Mouse (Mus musculus) heart, adult 2 months (tissue): ENCODE measurements around the gene Cacna1d. TPM values are rescaled to one million over a fixed set of nuclear protein-coding genes. Genes with fewer than 3 reads are reported as not detected.

Experiments used
- DNase-seq, 2 experiments: peaks; one replicate each; pipeline ENCODE4 v3.0.0; 2021
- H3K27ac ChIP-seq: fragments of 200-600 bp; 2 replicates; pipeline ENCODE4 v1.8.1; 2022
- H3K27me3 ChIP-seq: fragments of 200-500 bp; 2 replicates; pipeline ENCODE4 v1.6.1; 2012; ENCODE audit warnings: mild to moderate bottlenecking, low read length, inconsistent platforms, mixed read lengths; ENCODE audit not compliant: control insufficient read depth, insufficient read depth
- H3K36me3 ChIP-seq: fragments of 200-500 bp; 2 replicates; pipeline ENCODE4 v1.6.1; 2012; ENCODE audit warnings: low read length, inconsistent platforms; ENCODE audit not compliant: control insufficient read depth, insufficient read depth
- H3K4me1 ChIP-seq: fragments of 200-500 bp; 2 replicates; pipeline ENCODE4 v1.6.1; 2011; ENCODE audit warnings: low read length; ENCODE audit not compliant: control insufficient read depth, insufficient read depth
- H3K4me3 ChIP-seq: fragments of 200-600 bp; 2 replicates; pipeline ENCODE4 v1.8.1; 2022
- H3K79me2 ChIP-seq: fragments of 200-500 bp; replicated peaks from 2 replicates; pipeline ENCODE4 v1.6.1; 2012; ENCODE audit warnings: mild to moderate bottlenecking, inconsistent platforms, low read length, moderate library complexity, mixed read lengths; ENCODE audit not compliant: control insufficient read depth, insufficient read depth
- H3K9ac ChIP-seq: fragments of 200-500 bp; 2 replicates; pipeline ENCODE4 v1.6.1; 2012; ENCODE audit warnings: low read depth, mild to moderate bottlenecking, control low read depth, inconsistent platforms, low read length, mixed read lengths
- CTCF ChIP-seq: fragments of 200-600 bp; IDR thresholded peaks from 2 replicates; pipeline ENCODE4 v1.8.1; 2022; ENCODE audit warnings: antibody characterized with exemption, mild to moderate bottlenecking, moderate library complexity
- EP300 ChIP-seq: fragments of 200-500 bp; IDR thresholded peaks from 2 replicates; pipeline ENCODE4 v1.6.1; 2011; ENCODE audit warnings: low read depth, low read length, control low read depth; ENCODE audit not compliant: insufficient read depth
- POLR2A ChIP-seq: fragments of 200-500 bp; IDR thresholded peaks from 2 replicates; pipeline ENCODE4 v1.6.1; 2011; ENCODE audit warnings: mild to moderate bottlenecking, low read depth, low read length, control low read depth; ENCODE audit not compliant: insufficient read depth
- WGBS: fragments of 180-500 bp; shearing (Covaris S2); methylation state at CpG from one replicate; pipeline ENCODE4 v1.1.7; 2018; 5-methylcytosine and 5-hydroxymethylcytosine counted together
- intact Hi-C: fragments of 180-260 bp; cut with DNase I; formaldehyde crosslinking; loops from one replicate; pipeline ENCODE4 v1.15.1; 2025
- polyA plus RNA-seq: library from polyadenylated mRNA; depleted of rRNA; stranded (reverse); fragments of >200 nt; gene quantifications from 2 replicates; pipeline ENCODE4 v1.2.3, GENCODE M21; 2012
- total RNA-seq, 2 experiments: library from RNA; stranded (reverse); gene quantifications; 2 replicates each; pipeline ENCODE4 v1.2.3; 2021

The Cacna1d gene
- total and polyA plus RNA-seq, 3 experiments, result 1.3 to 3.0 (median 2.1) TPM

- Histone ChIP-seq H3K4me3 (no peak overlapping the region), H3K27ac (no peak overlapping the region), H3K4me1 (no peaks in the 10 kb centered on the region), H3K36me3 (peaks cover 2% of the 10 kb centered on the region; the same call in 1 of the 2 replicates), H3K9ac (no peak overlapping the region), H3K27me3 (no peaks in the 10 kb centered on the region), H3K79me2 (no peaks in the 10 kb centered on the region)
- 78% methylated on average over 3 of the region's 3 CpGs for WGBS
- intact Hi-C loops, result no loop called here
- no peak for TF ChIP-seq POLR2A
- no peak for TF ChIP-seq EP300
- DNase-seq, result no peak
Measured at GRCm38 (mm10) chr14:30198882-30199281, 292.4 kb downstream of the Cacna1d start.

- Histone ChIP-seq H3K4me1 (no peaks in the 10 kb centered on the region), H3K9ac (no peak overlapping the region), H3K27me3 (no peaks in the 10 kb centered on the region), H3K27ac (no peak overlapping the region), H3K79me2 (no peaks in the 10 kb centered on the region), H3K4me3 (no peak overlapping the region), H3K36me3 (peaks cover 2% of the 10 kb centered on the region; the same call in 1 of the 2 replicates)
- TF ChIP-seq POLR2A (no peak), CTCF (no peak), EP300 (no peak)
- 62% methylated on average over 4 of the region's 4 CpGs for WGBS
- intact Hi-C loops, result no loop called here
- DNase-seq, result no peak
Measured at GRCm38 (mm10) chr14:30198116-30198515, 293.1 kb downstream of the Cacna1d start.

- TF ChIP-seq EP300, result no peak
- TF ChIP-seq CTCF, result no peak
- TF ChIP-seq POLR2A, result no peak
- H3K4me1 ChIP-seq, result no peaks in the 10 kb centered on the region
- no peak overlapping the region for H3K27ac ChIP-seq
- H3K27me3 ChIP-seq, result no peaks in the 10 kb centered on the region
- H3K36me3 ChIP-seq, result peaks cover 2% of the 10 kb centered on the region; the same call in 1 of the 2 replicates
- H3K79me2 ChIP-seq, result no peaks in the 10 kb centered on the region
- intact Hi-C loops, result no loop called here
- H3K4me3 ChIP-seq, result no peak overlapping the region
- no peak for DNase-seq
- 83% methylated on average over 1 of the region's 1 CpGs for WGBS
- H3K9ac ChIP-seq, result no peak overlapping the region
Measured at GRCm38 (mm10) chr14:30196959-30197358, 294.3 kb downstream of the Cacna1d start.

GRCm38 (mm10) chr14:30196235-30196634 lies 295.0 kb downstream of the Cacna1d start:
- H3K79me2 ChIP-seq, result no peaks in the 10 kb centered on the region
- TF ChIP-seq POLR2A (0 out of 2 replicates have a peak, but pooled peaks have one; percentile 30), CTCF (no peak), EP300 (no peak)
- peaks cover 2% of the 10 kb centered on the region; the same call in 1 of the 2 replicates for H3K36me3 ChIP-seq
- H3K27ac ChIP-seq, result peak overlapping the region; percentile 19; the same call in 1 of the 2 replicates
- intact Hi-C loops, result no loop called here
- H3K4me3 ChIP-seq, result no peak overlapping the region
- 40% methylated on average over 5 of the region's 5 CpGs for WGBS
- DNase-seq, result peak in 1 of 2 experiments; percentile 59
- no peak overlapping the region for H3K9ac ChIP-seq
- no peaks in the 10 kb centered on the region for H3K4me1 ChIP-seq
- H3K27me3 ChIP-seq, result no peaks in the 10 kb centered on the region

- no peaks in the 10 kb centered on the region for H3K27me3 ChIP-seq
- H3K4me3 ChIP-seq, result no peak overlapping the region
- intact Hi-C loops, result no loop called here
- WGBS, result 78% methylated on average over 5 of the region's 5 CpGs
- no peak overlapping the region for H3K27ac ChIP-seq
- TF ChIP-seq EP300, result no peak
- no peak for TF ChIP-seq POLR2A
- no peak for TF ChIP-seq CTCF
- no peaks in the 10 kb centered on the region for H3K79me2 ChIP-seq
- no peaks in the 10 kb centered on the region for H3K4me1 ChIP-seq
- H3K36me3 ChIP-seq, result peaks cover 2% of the 10 kb centered on the region; the same call in 1 of the 2 replicates
- DNase-seq, result no peak
- no peak overlapping the region for H3K9ac ChIP-seq
Measured at GRCm38 (mm10) chr14:30190308-30190971, 300.8 kb downstream of the Cacna1d start.

- Histone ChIP-seq H3K4me3 (no peak overlapping the region), H3K79me2 (no peaks in the 10 kb centered on the region), H3K27ac (no peak overlapping the region), H3K4me1 (no peaks in the 10 kb centered on the region), H3K36me3 (no peaks in the 10 kb centered on the region), H3K9ac (no peak overlapping the region), H3K27me3 (no peaks in the 10 kb centered on the region)
- TF ChIP-seq CTCF (no peak), POLR2A (no peak), EP300 (no peak)
- WGBS, result 89% methylated on average over 6 of the region's 6 CpGs
- DNase-seq, result no peak
- intact Hi-C loops, result no loop called here
Measured at GRCm38 (mm10) chr14:30185616-30186274, 305.5 kb downstream of the Cacna1d start.
